Mouse (Mus musculus) neutrophil, adult 65 days (primary cell): ENCODE results near the gene Glra3. TPM values are rescaled to one million over a fixed set of nuclear protein-coding genes. Genes with fewer than 3 reads are reported as not detected.

Source experiments
- total RNA-seq: library from RNA; stranded (reverse); gene quantifications from 2 replicates; pipeline ENCODE4 v1.2.4, GENCODE M21; 2023

Glra3 gene
- not detected in 2 replicates for total RNA-seq

GRCm38 (mm10) chr8:55939870-55940525 is at the start of gene Glra3:
Gene Glra3 (plus strand): TSS chr8:55940460.

GRCm38 (mm10) chr8:55906848-55907247 is 33.4 kb upstream of the Glra3 start, which contains the start of gene Adam29:
Gene Adam29 (minus strand): TSS chr8:55906948.

Other genes starting within 250 kb of the Glra3 start
- gene Adam29, start 33.5 kb upstream of the Glra3 start, total RNA-seq, result not detected in 2 replicates